Mouse (Mus musculus) stomach, embryonic 14.5 days (tissue): ENCODE data around the gene Serinc4. TPM values are rescaled to one million over a fixed set of nuclear protein-coding genes. Genes with fewer than 3 reads are reported as not detected.
"Not testable (repeated sequence)": the region's sequence is repeated elsewhere in the genome, so short reads cannot be mapped to it uniquely, and the experiment has no call there.

Experiments
- ATAC-seq: fragments of 200-750 bp; cut with Nextera tagmentation; 2 replicates; pipeline ENCODE4 v1.8.0; 2017; ENCODE audit warnings: low read depth, moderate TSS enrichment; ENCODE audit not compliant: insufficient number of reproducible peaks, insufficient read depth, low FRiP score
- H3K27ac ChIP-seq: fragments of 300-500 bp; sonication (generic); 2 replicates; pipeline ENCODE4 v1.5.1; 2014; ENCODE audit warnings: mild to moderate bottlenecking, low read length, moderate library complexity, mixed read lengths
- H3K27me3 ChIP-seq: fragments of 300-500 bp; sonication (generic); 2 replicates; pipeline ENCODE4 v1.6.1; 2014; ENCODE audit warnings: low read length, control low read depth, mixed read lengths; ENCODE audit not compliant: control insufficient read depth, insufficient read depth
- H3K36me3 ChIP-seq: fragments of 300-500 bp; sonication (generic); 2 replicates; pipeline ENCODE4 v1.6.1; 2014; ENCODE audit warnings: mild to moderate bottlenecking, control low read depth, low read length, moderate library complexity, mixed read lengths; ENCODE audit not compliant: control insufficient read depth, insufficient read depth
- H3K4me1 ChIP-seq: fragments of 300-500 bp; sonication (generic); 2 replicates; pipeline ENCODE4 v1.6.1; 2014; ENCODE audit warnings: low read length, control low read depth, mixed read lengths; ENCODE audit not compliant: control insufficient read depth, insufficient read depth
- H3K4me2 ChIP-seq: fragments of 300-500 bp; sonication (generic); replicated peaks from 2 replicates; pipeline ENCODE4 v1.6.1; 2014; ENCODE audit warnings: low read depth, low read length, control low read depth
- H3K4me3 ChIP-seq: fragments of 300-500 bp; sonication (generic); 2 replicates; pipeline ENCODE4 v1.5.1; 2014; ENCODE audit warnings: low read depth, low read length, control low read depth
- H3K9ac ChIP-seq: fragments of 300-500 bp; sonication (generic); replicated peaks from 2 replicates; pipeline ENCODE4 v1.6.1; 2014; ENCODE audit warnings: low read depth, mild to moderate bottlenecking, control low read depth, low read length, moderate library complexity, mixed read lengths
- H3K9me3 ChIP-seq: fragments of 300-500 bp; sonication (generic); 2 replicates; pipeline ENCODE4 v1.6.1; 2016; ENCODE audit warnings: low read depth, low read length, control low read depth; ENCODE audit not compliant: control insufficient read depth
- WGBS: fragments of 180-500 bp; shearing (Covaris S2); extraction: QIAGEN DNeasy Blood & Tissue Kit; methylation state at CpG from one replicate; pipeline ENCODE4 v1.1.7; 2014; 5-methylcytosine and 5-hydroxymethylcytosine counted together
- polyA plus RNA-seq: library from polyadenylated mRNA; unstranded; fragments of >200 nt; fragmentation: Nextera tagmentation; extraction: Ambion mirVana; gene quantifications from 2 replicates; pipeline ENCODE4 v1.2.1, GENCODE M21; 2014

Serinc4 gene
- 0.21 and 0.69 TPM in 2 replicates for polyA plus RNA-seq

GRCm38 (mm10) chr2:121456692-121457642, at the start of gene Serinc4:
Serinc4 (minus strand) TSS chr2:121456781.
- 4% methylated on average over 41 of the region's 41 CpGs for WGBS
- Histone ChIP-seq H3K4me3 (peak within 1 kb of the TSS; percentile 70), H3K4me1 (peaks cover 12% of the 10 kb centered on the region; the same call in 1 of the 2 replicates), H3K4me2 (peak within 1 kb of the TSS; percentile 47), H3K9ac (peak within 1 kb of the TSS; percentile 41), H3K9me3 (no peaks in the 10 kb centered on the region), H3K27ac (peak within 1 kb of the TSS; percentile 76), H3K27me3 (no peaks in the 10 kb centered on the region), H3K36me3 (peaks cover 14% of the 10 kb centered on the region)
- ATAC-seq, result peak; percentile 91

- not testable (repeated sequence) for H3K27ac ChIP-seq, ATAC-seq, H3K4me1 ChIP-seq, H3K4me3 ChIP-seq, H3K27me3 ChIP-seq, H3K4me2 ChIP-seq, H3K36me3 ChIP-seq, H3K9me3 ChIP-seq, H3K9ac ChIP-seq
- WGBS, result 50% methylated on average over 1 of the region's 6 CpGs
These were observed 45.0 kb upstream of the Serinc4 start for GRCm38 (mm10) chr2:121501550-121501949.

DNA sequence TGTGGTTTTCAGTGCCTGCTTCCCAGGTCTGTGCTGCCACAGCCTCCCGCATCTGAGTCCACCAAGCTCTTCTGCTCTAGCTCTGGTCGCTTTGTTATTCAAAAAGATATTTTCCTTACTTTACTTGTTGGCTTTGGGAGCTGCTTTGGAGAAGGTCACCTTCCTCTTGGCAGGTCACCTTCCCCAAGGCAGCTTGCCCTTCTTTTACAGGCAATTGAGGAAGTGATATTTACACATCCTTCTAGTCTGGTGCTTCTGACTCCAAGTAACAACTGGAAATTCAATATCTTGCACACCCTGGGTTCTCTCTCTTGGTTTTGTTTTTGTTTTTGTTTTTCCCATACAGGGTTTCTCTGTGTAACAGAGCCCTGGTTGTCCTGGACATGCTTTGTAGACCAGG, 27.8 kb upstream of the Serinc4 start:
- H3K4me3 ChIP-seq, H3K36me3 ChIP-seq, H3K4me2 ChIP-seq, ATAC-seq, H3K9ac ChIP-seq, H3K9me3 ChIP-seq, H3K27ac ChIP-seq, H3K4me1 ChIP-seq, H3K27me3 ChIP-seq: not testable (repeated sequence)
- 38% methylated on average over 1 of the region's 2 CpGs for WGBS

- Histone ChIP-seq H3K9ac (no peak overlapping the region), H3K4me1 (no peaks in the 10 kb centered on the region), H3K36me3 (no peaks in the 10 kb centered on the region), H3K4me2 (no peak overlapping the region), H3K27ac (no peak overlapping the region), H3K4me3 (no peak overlapping the region), H3K27me3 (no peaks in the 10 kb centered on the region), H3K9me3 (no peaks in the 10 kb centered on the region)
- 80% methylated on average over 8 of the region's 8 CpGs for WGBS
- ATAC-seq, result no peak
These were observed 27.0 kb upstream of the Serinc4 start for GRCm38 (mm10) chr2:121483576-121483975.

DNA sequence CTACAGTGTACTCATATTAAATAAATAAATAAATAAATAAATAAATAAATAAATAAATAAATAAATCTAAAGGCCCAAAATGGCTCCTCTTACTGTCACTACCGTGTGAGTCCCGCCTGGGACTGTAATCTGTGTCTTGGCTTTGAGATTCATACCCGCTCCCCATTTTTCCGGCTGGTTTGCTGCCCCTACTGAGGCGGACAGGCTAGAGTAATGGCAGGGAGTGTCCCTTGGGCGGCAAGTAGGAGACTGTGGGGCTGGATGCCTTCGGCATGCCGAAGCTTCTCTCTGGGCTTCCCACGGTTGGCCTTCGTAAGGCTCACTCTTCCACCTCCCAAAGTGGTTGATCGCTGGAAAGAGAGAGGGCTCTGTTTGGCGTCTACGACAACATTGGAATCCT, 24.3 kb upstream of the Serinc4 start:
- H3K4me1 ChIP-seq, H3K4me2 ChIP-seq, H3K27ac ChIP-seq, H3K36me3 ChIP-seq, ATAC-seq, H3K27me3 ChIP-seq, H3K4me3 ChIP-seq, H3K9ac ChIP-seq, H3K9me3 ChIP-seq: not testable (repeated sequence)
- WGBS, result 86% methylated on average over 13 of the region's 13 CpGs

- no peak overlapping the region for H3K4me2 ChIP-seq
- no peaks in the 10 kb centered on the region for H3K4me1 ChIP-seq
- H3K9ac ChIP-seq, result no peak overlapping the region
- no peak for ATAC-seq
- no peak overlapping the region for H3K27ac ChIP-seq
- no peaks in the 10 kb centered on the region for H3K36me3 ChIP-seq
- no peaks in the 10 kb centered on the region for H3K27me3 ChIP-seq
- no peaks in the 10 kb centered on the region for H3K9me3 ChIP-seq
- WGBS, result 57% methylated on average over 3 of the region's 3 CpGs
- no peak overlapping the region for H3K4me3 ChIP-seq
These were observed 23.9 kb upstream of the Serinc4 start for GRCm38 (mm10) chr2:121480498-121480897.

DNA sequence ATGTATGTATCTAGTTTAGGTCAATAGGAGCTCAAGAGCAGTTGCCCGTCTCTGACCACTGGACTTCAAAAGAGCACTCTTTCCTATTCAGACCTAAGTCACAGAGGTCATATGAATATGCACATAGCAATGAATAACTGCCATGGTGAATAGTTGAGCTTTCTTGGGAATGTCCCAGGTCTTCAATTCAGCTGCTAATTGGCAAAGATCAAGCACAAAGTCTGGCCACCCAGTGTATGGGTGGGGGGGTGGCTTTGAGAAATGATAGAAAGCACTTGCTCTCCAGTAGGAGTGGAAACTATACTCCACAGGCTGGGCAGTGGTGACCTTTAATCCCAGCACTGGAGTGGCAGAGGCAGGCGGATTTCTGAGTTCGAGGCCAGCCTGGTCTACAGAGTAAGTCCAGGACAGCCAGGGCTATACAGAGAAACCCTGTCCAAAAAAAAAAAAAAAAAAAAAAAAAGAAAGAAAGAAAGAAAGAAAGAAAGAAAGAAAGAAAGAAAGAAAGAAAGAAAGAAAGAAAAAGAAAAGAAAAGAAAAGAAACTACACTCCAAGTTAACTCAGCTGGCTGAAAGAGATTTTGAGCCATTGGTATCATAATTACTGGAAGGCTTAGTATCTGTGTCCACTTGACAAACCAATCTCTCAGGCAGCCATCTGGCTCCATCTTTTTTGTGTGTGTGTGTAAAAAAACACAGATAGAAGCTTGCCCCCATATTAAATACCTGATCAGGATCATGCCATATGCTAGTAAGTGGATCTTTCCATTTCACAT, 21.1 kb upstream of the Serinc4 start:
- Histone ChIP-seq H3K4me2 (no peak overlapping the region), H3K9ac (no peak overlapping the region), H3K36me3 (no peaks in the 10 kb centered on the region), H3K27me3 (no peaks in the 10 kb centered on the region), H3K4me1 (no peaks in the 10 kb centered on the region), H3K4me3 (no peak overlapping the region), H3K27ac (no peak overlapping the region), H3K9me3 (no peaks in the 10 kb centered on the region)
- ATAC-seq, result no peak
- 85% methylated on average over 3 of the region's 3 CpGs for WGBS

GRCm38 (mm10) chr2:121475306-121475705, 18.7 kb upstream of the Serinc4 start:
- WGBS, result 94% methylated on average over 2 of the region's 2 CpGs
- H3K27me3 ChIP-seq, H3K9me3 ChIP-seq, H3K27ac ChIP-seq, ATAC-seq, H3K9ac ChIP-seq, H3K4me3 ChIP-seq, H3K4me2 ChIP-seq, H3K36me3 ChIP-seq, H3K4me1 ChIP-seq: not testable (repeated sequence)
